Mouse (Mus musculus) cerebellum, postnatal 10 days (tissue): ENCODE measurements around the gene B3gat1.
A peak's percentile ranks its signal among the peaks of the same experiment; 100 is the strongest.

ENCODE experiments used
- DNase-seq, 2 experiments: peaks; one replicate each; pipeline ENCODE4 v3.0.0; 2021; ENCODE audit warnings: mixed read lengths in 2 of 2

The B3gat1 gene

GRCm38 (mm10) chr9:26776122-26776902 is 42.8 kb downstream of the B3gat1 start:
- DNase-seq = peak; percentile 77 to 84

- DNase-seq = no peak
These were observed 44.9 kb downstream of the B3gat1 start for GRCm38 (mm10) chr9:26778421-26778820.

GRCm38 (mm10) chr9:26783414-26783975 is 50.0 kb downstream of the B3gat1 start:
- DNase-seq = peak in 1 of 2 experiments; percentile 31

- DNase-seq = peak; percentile 73 to 81
These were observed 59.3 kb downstream of the B3gat1 start for GRCm38 (mm10) chr9:26792829-26793228.

- DNase-seq = no peak
These were observed 64.7 kb downstream of the B3gat1 start for GRCm38 (mm10) chr9:26798205-26798604.

- no peak for DNase-seq
These were observed 65.2 kb downstream of the B3gat1 start for GRCm38 (mm10) chr9:26798731-26799130.

- DNase-seq = no peak
These were observed 66.8 kb downstream of the B3gat1 start for GRCm38 (mm10) chr9:26800357-26800756.

- no peak for DNase-seq
These were observed 70.8 kb downstream of the B3gat1 start for GRCm38 (mm10) chr9:26804321-26804720.

- DNase-seq = peak; percentile 94 to 96
These were observed 72.6 kb downstream of the B3gat1 start, which contains the start of gene Glb1l2 for GRCm38 (mm10) chr9:26805935-26806666. Gene Glb1l2, minus strand, starts transcription at chr9:26806468.

GRCm38 (mm10) chr9:26808735-26809134 is 75.2 kb downstream of the B3gat1 start:
- no peak for DNase-seq
